ENCODE assay signal across 8 mouse cellular contexts in the genomic region with DNA sequence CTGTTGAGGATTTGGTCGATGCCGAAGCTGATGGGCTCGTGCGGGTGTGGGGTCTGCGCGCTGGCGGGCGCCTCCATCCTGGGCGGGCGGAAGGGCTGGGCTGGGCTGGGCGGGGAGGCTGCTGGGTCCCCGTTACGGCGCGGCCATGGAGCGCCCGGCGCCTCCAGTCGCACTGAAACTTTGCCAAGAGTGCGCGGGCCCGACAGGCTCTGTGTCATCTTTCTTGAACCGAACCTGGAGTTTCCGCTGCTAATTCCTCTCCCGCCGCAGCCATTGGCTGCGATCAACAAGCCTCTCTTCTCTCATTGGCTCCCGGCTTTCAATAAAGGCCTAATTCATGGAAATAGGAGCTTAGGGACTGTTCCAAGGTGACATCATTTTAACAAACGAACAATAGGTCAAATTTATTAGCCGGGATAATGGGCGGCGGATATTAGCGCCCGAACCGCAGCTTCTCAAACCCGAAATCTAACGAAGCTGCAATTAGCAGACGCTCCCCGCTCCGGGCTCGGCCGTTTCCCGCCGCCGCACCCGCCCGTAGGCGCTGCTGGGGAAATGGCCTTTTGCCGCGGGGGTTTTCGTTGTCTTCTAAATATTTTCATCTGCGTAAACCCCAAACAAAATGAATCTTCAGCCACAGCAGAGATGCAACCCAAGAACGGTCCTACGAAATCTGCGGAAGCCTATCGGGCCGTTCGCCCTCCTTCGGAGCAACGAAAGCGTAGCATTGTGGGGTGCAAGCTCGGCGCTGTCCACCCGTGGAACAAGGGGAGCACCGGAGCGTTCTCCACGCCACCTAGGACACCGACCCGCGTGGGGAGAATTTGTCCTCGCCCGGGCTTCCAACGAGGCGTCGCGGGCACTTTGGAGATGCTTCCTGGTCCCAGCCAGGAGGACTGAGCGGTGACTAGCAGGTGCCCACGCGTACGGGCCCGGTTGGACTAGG. TPM values are rescaled to one million over a fixed set of nuclear protein-coding genes. Genes with fewer than 3 reads are reported as not detected.
A peak's percentile ranks its signal among the peaks of the same experiment; 100 is the strongest.
DNase-seq lines count a peak whose midpoint lies in the region; ATAC-seq lines count a peak whose summit lies in the region.

Tlx3 (minus strand) TSS at position 207 of the 946 bp plus-strand sequence.

- ATAC-seq in embryonic facial prominence, embryonic 12.5 days (ENCODE audit: insufficient number of reproducible peaks, insufficient read depth, low FRiP score, low TSS enrichment) = peak; percentile 43
- peak; percentile 61 for ATAC-seq in hindbrain, embryonic 14.5 days (ENCODE audit: low FRiP score)

- peak within 1 kb of the TSS; percentile 49 for H3K4me2 ChIP-seq in embryonic facial prominence, embryonic 12.5 days (replicated peaks)
- peak within 1 kb of the TSS; percentile 45 for H3K4me2 ChIP-seq in hindbrain, embryonic 14.5 days (replicated peaks)

- peak within 1 kb of the TSS; percentile 32 for H3K4me3 ChIP-seq in embryonic facial prominence, embryonic 12.5 days
- peak within 1 kb of the TSS; percentile 39 for H3K4me3 ChIP-seq in hindbrain, embryonic 14.5 days (replicated peaks; ENCODE audit: low read length)

- H3K9me3 ChIP-seq in embryonic facial prominence, embryonic 12.5 days = no peaks in the 10 kb centered on the region
- H3K9me3 ChIP-seq in hindbrain, embryonic 14.5 days (ENCODE audit: control insufficient read depth, low read length) = 0 out of 2 replicates have a peak, but pooled peaks cover 5% of the 10 kb centered on the region

- peaks cover 15% of the 10 kb centered on the region for H3K4me1 ChIP-seq in embryonic facial prominence, embryonic 12.5 days
- H3K4me1 ChIP-seq in hindbrain, embryonic 14.5 days (replicated peaks; ENCODE audit: control insufficient read depth, insufficient read depth, low read length) = 0 out of 2 replicates have a peak, but pooled peaks cover 3% of the 10 kb centered on the region

- DNase-seq in layer of hippocampus, postnatal 14 days (ENCODE audit: low spot score in 2 of 2) = peak; percentile 33 to 64
- DNase-seq in layer of hippocampus, adult 11-12 months (ENCODE audit: low spot score) = no peak
- DNase-seq in adrenal gland, postnatal 25 days = peak; percentile 42
- peak; percentile 74 for DNase-seq in hindbrain, embryonic 14.5 days (ENCODE audit: low spot score)
- DNase-seq in mesoderm, embryonic 11.5 days (ENCODE audit: low read depth, low spot score) = peak; percentile 80
- DNase-seq in spleen, postnatal 14 days (ENCODE audit: low spot score in 2 of 2) = no peak
- no peak for DNase-seq in spleen, postnatal 10 days (ENCODE audit: low spot score in 2 of 2)

- no peak within 1 kb of the TSS for H3K9ac ChIP-seq in embryonic facial prominence, embryonic 12.5 days
- peak within 1 kb of the TSS; percentile 56 for H3K9ac ChIP-seq in hindbrain, embryonic 14.5 days

- no peaks in the 10 kb centered on the region for H3K36me3 ChIP-seq in embryonic facial prominence, embryonic 12.5 days
- no peaks in the 10 kb centered on the region for H3K36me3 ChIP-seq in hindbrain, embryonic 14.5 days (replicated peaks; ENCODE audit: control insufficient read depth, insufficient read depth)

- WGBS in embryonic facial prominence, embryonic 12.5 days = under 1% methylated on average over 78 of the region's 81 CpGs
- under 1% methylated on average over 81 of the region's 81 CpGs for WGBS in hindbrain, embryonic 14.5 days

- no peak within 1 kb of the TSS for H3K27ac ChIP-seq in embryonic facial prominence, embryonic 12.5 days
- H3K27ac ChIP-seq in hindbrain, embryonic 14.5 days = peak within 1 kb of the TSS; percentile 81

- H3K27me3 ChIP-seq in embryonic facial prominence, embryonic 12.5 days = peaks cover 88% of the 10 kb centered on the region
- H3K27me3 ChIP-seq in hindbrain, embryonic 14.5 days (ENCODE audit: control insufficient read depth, insufficient read depth, low read length) = peaks cover 77% of the 10 kb centered on the region

RNA-seq across cellular contexts. Expression of gene Tlx3, which starts in this region (rescaled TPM):
- not detected for total RNA-seq in layer of hippocampus, postnatal 14 days (2021)
- total RNA-seq in adrenal gland, postnatal 25 days (2021) = 0.27 TPM in 1 of 2 replicates, not detected in the other
- 6.6 and 9.1 TPM in 2 replicates for polyA plus RNA-seq in embryonic facial prominence, embryonic 12.5 days (2016; fragmentation: Nextera tagmentation; extraction: Ambion mirVana)
- polyA plus RNA-seq in hindbrain, embryonic 14.5 days (2014; fragmentation: Nextera tagmentation; extraction: Ambion mirVana) = 21.2 and 23.0 TPM in 2 replicates

Comparison
In these comparisons a context has a peak if more than half of its experiments do, and no peak if none do; other contexts are left out.
1. Peak in DNase-seq in layer of hippocampus, postnatal 14 days; RNA of the gene not detected or under 1 TPM.
2. Peak in DNase-seq in adrenal gland, postnatal 25 days; RNA of the gene not detected or under 1 TPM.
3. DNase-seq: peak in hindbrain, embryonic 14.5 days (single experiment) and mesoderm, embryonic 11.5 days (single experiment); none in layer of hippocampus, adult 11-12 months (single experiment), spleen, postnatal 14 days (0 of 2) and spleen, postnatal 10 days (0 of 2).